Mouse (Mus musculus) kidney, postnatal 10 days (tissue): ENCODE results near the gene Ankrd60.

Experiments
- DNase-seq: peaks from one replicate; pipeline ENCODE4 v3.0.0; 2021; ENCODE audit warnings: mixed read lengths

Gene Ankrd60

GRCm38 (mm10) chr2:173577669-173578557 lies at the start of gene Ankrd60:
Ankrd60 (minus strand) TSS chr2:173578365.
- DNase-seq: peak; percentile 59

DNA sequence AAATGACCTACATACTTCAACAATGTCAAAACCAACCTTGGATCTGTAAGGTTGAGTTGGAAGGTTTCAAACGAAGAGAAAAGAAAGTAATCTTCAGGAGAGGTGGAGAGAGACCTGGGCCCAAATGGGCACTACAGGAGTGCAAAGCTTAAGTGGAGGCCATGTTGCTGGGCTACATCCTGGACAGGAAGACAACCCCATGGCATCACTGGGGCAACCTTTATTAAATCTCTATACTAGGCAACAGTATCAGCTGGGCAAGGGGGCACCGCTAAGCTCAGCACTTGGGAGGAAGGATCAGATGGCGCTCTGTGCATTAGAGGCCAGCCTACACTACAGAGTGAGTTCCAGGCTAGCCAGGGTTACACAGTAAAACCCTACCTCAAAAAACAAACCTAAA lies 47.6 kb upstream of the Ankrd60 start:
- no peak for DNase-seq

- no peak for DNase-seq
Measured at GRCm38 (mm10) chr2:173624667-173625066, 46.5 kb upstream of the Ankrd60 start.

DNA sequence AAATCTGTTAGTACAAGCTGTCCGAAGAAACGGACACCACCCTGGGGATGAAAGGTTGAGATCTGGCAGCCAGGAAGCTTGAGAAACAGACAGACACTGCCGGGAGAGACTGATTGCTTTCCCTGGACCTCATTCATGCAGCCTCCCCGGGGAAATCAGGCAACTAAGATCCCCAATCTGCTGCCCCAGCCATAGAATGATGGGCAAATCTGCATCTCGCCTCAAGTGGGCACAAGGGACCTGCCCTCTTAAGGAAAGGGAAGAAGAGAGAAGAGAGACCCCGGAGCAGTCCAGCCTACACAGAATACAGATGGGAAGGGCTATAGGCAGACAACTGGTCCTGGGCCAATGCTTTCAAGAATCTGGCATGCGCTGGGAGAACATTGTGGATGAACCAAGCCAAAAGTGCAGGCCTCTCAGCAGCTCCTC lies 44.0 kb upstream of the Ankrd60 start:
- DNase-seq: no peak

DNA sequence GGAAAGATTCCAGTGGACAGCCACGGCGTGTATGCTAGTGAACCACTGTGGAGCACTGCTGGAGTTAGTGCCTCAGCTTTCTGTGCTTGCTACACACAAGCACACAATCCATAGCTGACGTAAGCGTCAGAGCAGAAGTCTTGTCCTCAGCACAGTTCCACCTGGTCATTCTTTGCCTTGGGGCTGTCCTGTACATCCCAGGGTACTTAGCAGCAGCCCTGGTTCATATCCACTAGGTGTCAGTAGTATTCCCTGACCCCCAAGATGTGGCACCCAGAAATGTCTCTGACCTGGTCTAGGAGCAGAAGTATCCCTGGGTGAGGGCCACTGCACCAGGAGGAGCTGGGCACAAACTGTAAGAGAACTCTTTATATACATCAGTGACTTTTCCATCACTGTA lies 42.5 kb upstream of the Ankrd60 start:
- DNase-seq: no peak

GRCm38 (mm10) chr2:173619132-173619531 lies 41.0 kb upstream of the Ankrd60 start:
- DNase-seq: no peak

DNA sequence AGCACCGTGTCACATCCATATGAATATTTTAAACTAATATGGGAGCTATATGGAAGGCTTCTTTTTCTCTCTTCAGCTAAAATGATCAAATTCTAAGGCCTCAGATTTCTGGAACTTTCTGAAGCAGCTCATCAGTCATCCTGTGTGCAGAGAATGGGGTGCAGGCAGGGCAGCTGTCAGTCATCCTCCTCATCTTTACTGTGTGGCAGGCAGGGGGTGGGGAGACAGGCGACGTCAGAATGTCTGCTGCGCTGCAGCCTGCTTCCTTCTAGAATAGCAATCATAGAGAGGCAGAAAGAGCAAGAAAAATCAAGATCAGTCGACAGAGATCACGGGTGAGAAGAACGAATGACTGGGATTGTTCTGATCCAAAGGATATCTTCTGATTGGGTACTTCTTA lies 38.0 kb upstream of the Ankrd60 start:
- DNase-seq: no peak

DNA sequence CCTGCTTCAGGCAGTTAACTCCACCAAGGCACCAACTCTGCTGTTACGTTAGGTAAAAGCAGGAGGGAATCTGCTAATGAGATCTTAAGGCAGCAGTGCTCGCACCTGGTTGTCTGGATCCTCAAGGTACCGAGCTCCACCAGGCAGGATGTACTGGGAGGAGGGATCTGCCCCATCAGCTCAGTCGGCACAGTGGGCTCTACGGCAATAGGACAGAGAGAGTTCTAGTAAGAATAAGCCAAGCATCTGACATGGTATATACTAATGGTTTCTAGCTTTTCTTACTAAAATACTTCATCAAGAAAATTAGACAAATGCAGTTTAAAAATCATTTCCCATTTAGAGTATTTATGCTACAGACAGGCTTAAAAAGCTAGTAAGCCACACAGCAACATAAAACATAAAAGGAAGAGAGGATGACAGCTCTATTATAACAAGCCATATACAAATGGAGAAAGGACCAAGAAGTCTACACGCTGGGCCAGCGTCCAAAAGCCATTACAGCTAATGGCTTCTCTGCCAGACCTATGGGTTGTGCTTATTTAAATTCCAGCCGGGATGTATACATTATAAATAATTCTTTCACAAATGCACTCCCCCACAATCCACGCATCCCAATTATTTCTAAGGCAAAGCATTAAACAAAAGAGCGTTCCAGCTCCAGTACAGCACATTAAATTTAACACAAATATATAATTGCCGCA lies 37.4 kb upstream of the Ankrd60 start:
- no peak for DNase-seq

GRCm38 (mm10) chr2:173608020-173608958 lies 30.1 kb upstream of the Ankrd60 start:
- DNase-seq: no peak

GRCm38 (mm10) chr2:173606415-173606804 lies 28.2 kb upstream of the Ankrd60 start:
- no peak for DNase-seq

- no peak for DNase-seq
Measured at GRCm38 (mm10) chr2:173605713-173606414, 27.7 kb upstream of the Ankrd60 start.

GRCm38 (mm10) chr2:173601861-173602260 lies 23.7 kb upstream of the Ankrd60 start:
- no peak for DNase-seq

DNA sequence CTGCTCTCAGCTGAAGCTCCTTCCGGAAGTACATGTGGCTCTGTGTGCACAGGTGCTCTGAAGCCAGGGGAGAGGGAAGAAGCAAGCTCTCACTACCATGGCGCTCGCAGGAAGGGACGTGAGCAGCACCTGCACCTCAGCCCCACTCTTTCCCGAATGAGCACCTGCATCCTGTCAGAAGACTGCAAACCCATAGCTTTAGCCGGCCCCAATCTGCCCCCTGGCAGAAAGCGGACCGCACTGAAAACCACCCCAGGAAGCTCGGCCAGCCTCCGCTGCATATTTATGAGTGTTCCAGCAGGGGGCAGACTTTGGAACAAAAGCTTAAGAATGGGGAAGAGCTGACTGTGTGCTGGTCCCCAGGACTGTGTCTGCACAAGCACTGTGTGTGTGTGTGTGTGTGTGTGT lies 17.2 kb upstream of the Ankrd60 start:
- no peak for DNase-seq

- DNase-seq: no peak
Measured at GRCm38 (mm10) chr2:173594313-173595063, 16.3 kb upstream of the Ankrd60 start.

GRCm38 (mm10) chr2:173593841-173594240 lies 15.7 kb upstream of the Ankrd60 start:
- DNase-seq: no peak

GRCm38 (mm10) chr2:173592781-173593180 lies 14.6 kb upstream of the Ankrd60 start:
- DNase-seq: no peak

GRCm38 (mm10) chr2:173587411-173587810 lies 9.2 kb upstream of the Ankrd60 start:
- no peak for DNase-seq

DNA sequence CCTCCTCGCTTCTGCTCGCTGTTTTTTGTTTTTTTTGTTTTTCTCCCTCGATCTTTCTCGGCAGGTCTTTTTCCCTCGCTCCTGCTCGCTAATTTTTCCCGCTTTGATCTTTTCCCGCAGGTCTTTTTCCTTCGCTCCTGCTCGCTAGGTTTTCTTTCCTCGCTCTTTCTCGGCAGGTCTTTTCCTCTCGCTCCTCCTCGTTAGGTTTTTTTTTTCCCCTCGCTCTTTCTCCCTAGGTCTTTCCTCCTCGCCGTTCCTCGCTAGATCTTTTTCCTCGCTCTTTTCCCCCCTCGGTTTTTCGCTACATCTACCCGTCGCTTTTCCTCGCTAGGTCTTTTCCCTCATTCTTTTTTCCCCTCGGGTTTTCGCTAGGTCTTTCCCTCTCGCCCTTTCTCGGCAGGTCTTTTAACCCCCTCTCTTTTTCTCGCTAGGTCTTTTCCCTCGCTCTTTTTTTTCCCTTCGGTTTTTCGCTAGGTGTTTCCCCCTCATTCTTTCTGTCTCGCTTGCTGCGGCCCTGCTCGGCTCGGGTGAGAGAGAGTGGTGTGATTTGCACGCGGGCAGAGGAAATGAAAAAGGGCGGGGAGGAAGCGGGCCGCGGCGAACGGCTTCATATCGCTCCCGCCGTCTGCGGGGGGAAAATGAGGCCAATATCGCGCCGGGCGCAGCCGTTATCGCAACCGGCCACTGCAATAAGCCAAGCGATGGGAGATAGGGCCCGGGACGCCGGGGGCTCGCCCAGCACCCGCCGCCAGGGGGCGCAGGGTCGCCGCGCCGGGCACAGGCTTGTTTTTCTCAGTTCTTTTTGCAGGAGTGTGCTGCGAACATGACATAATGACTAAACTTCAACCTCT lies 8.2 kb upstream of the Ankrd60 start:
- DNase-seq: peak; percentile 84

DNA sequence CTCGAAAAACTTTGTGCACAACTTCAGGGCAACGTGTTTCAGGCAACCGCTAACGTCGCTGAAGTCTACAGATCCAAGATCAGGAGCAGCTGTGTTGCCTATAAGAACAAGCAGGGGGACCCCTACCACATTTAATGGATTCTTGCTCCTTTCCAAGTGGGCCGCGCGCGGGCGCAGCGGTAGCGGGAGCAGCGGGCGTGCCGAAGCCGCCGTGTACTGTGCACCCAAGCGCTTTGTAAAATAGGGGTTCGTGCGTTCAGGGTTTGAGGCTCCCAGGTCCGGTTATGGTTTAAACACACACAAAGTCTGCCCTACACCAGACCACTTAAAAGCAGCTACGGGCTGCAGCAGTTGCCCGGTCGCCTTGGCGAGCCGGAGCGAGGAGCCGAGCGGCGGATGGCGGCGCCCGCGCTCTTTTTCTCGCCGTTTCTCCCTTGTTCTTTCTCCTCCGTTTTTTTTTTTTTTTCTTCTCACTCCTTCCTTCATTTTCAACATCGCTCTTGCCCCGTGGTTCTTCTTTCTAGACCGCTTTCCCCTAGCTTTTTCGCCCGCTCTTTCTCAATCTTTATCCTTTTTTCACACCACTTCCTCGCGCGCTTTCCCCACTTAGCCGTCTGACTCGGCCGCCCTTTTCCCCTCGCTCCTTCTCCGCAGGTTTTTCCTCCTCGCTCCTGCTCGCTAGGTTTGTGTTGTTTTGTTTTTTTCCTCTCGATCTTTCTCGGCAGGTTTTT lies 7.4 kb upstream of the Ankrd60 start:
- DNase-seq: peak; percentile 56

GRCm38 (mm10) chr2:173584361-173584760 lies 6.2 kb upstream of the Ankrd60 start:
- no peak for DNase-seq
